Mouse (Mus musculus) liver, embryonic 14.5 days (tissue): ENCODE data around the gene Ythdf2.

Source experiments
- CTCF ChIP-seq: IDR thresholded peaks from 2 replicates; pipeline ENCODE4 v1.5.1; 2016; ENCODE audit warnings: antibody characterized with exemption, low read depth, control low read depth
- EP300 ChIP-seq: IDR thresholded peaks from 2 replicates; pipeline ENCODE4 v1.6.1; 2016; ENCODE audit warnings: antibody characterized with exemption, low read depth

DNA sequence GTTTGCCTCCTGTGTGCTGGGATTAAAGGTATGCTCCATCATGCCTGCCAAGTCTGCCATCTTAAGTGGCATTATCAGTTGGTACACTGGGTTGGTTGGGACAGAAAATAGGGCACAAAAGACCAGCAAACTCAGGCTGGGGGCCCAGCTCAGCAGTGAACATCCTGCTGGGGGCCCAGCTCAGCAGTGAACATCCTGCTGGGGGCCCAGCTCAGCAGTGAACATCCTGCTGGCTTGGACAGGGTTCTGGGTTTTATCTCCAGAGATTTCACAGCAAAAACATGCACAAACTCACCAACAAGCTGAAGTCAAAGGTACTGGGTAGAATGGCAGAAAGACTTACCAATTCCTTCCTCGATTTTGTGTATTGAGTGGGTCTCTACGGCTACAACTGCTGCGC is 33.5 kb upstream of the Ythdf2 start:
- TF ChIP-seq EP300, result no peak
- TF ChIP-seq CTCF, result no peak
